Mouse (Mus musculus) midbrain, postnatal 0 days (tissue): ENCODE measurements around the gene Reep6. TPM values are rescaled to one million over a fixed set of nuclear protein-coding genes. Genes with fewer than 3 reads are reported as not detected.
A peak's percentile ranks its signal among the peaks of the same experiment; 100 is the strongest.

Source experiments
- ATAC-seq: fragments of 200-750 bp; cut with Nextera tagmentation; 2 replicates; pipeline ENCODE4 v1.8.0; 2017; ENCODE audit warnings: moderate number of reproducible peaks, mild to moderate bottlenecking, moderate TSS enrichment, moderate library complexity; ENCODE audit not compliant: low FRiP score
- DNase-seq: peaks from one replicate; pipeline ENCODE4 v3.0.0-alpha.2; 2015; ENCODE audit warnings: low spot score
- H3K27ac ChIP-seq: fragments of 300-500 bp; sonication (generic); 2 replicates; pipeline ENCODE4 v1.5.1; 2014; ENCODE audit warnings: low read depth, mild to moderate bottlenecking, low read length, mixed read lengths
- H3K27me3 ChIP-seq: fragments of 300-500 bp; sonication (generic); 2 replicates; pipeline ENCODE4 v1.6.1; 2014; ENCODE audit warnings: low read length, control low read depth, mixed read lengths; ENCODE audit not compliant: insufficient read depth
- H3K36me3 ChIP-seq: fragments of 300-500 bp; sonication (generic); 2 replicates; pipeline ENCODE4 v1.6.1; 2014; ENCODE audit warnings: low read length, control low read depth, mixed read lengths; ENCODE audit not compliant: insufficient read depth
- H3K4me1 ChIP-seq: fragments of 300-500 bp; sonication (generic); 2 replicates; pipeline ENCODE4 v1.6.1; 2014; ENCODE audit warnings: mild to moderate bottlenecking, control low read depth, antibody characterized with exemption, low read length, mixed read lengths; ENCODE audit not compliant: insufficient read depth
- H3K4me2 ChIP-seq: fragments of 300-500 bp; sonication (generic); 2 replicates; pipeline ENCODE4 v1.6.1; 2014; ENCODE audit warnings: low read depth, mild to moderate bottlenecking, low read length, mixed read lengths; ENCODE audit not compliant: poor library complexity, severe bottlenecking
- H3K4me3 ChIP-seq: fragments of 300-500 bp; sonication (generic); 2 replicates; pipeline ENCODE4 v1.5.1; 2014; ENCODE audit warnings: low read depth, mild to moderate bottlenecking, low read length, moderate library complexity
- H3K9ac ChIP-seq: fragments of 300-500 bp; sonication (generic); replicated peaks from 2 replicates; pipeline ENCODE4 v1.6.1; 2014; ENCODE audit warnings: mild to moderate bottlenecking, low read length, moderate library complexity, mixed read lengths; ENCODE audit not compliant: poor library complexity, severe bottlenecking
- H3K9me3 ChIP-seq: fragments of 300-500 bp; sonication (generic); 2 replicates; pipeline ENCODE4 v1.6.1; 2016; ENCODE audit warnings: low read length, control low read depth
- CTCF ChIP-seq: IDR thresholded peaks from 2 replicates; pipeline ENCODE4 v1.5.1; 2016; ENCODE audit warnings: antibody characterized with exemption, mild to moderate bottlenecking
- WGBS: fragments of 180-500 bp; shearing (Covaris S2); extraction: QIAGEN DNeasy Blood & Tissue Kit; methylation state at CpG from one replicate; pipeline ENCODE4 v1.1.7; 2014; 5-methylcytosine and 5-hydroxymethylcytosine counted together
- polyA plus RNA-seq: library from polyadenylated mRNA; unstranded; fragments of >200 nt; fragmentation: Nextera tagmentation; extraction: Ambion mirVana; gene quantifications from 2 replicates; pipeline ENCODE4 v1.2.1, GENCODE M21; 2015
- total RNA-seq: library from RNA; depleted of rRNA; stranded (reverse); fragments of >200 nt; gene quantifications from 2 replicates; pipeline ENCODE4 v1.2.3, GENCODE M21; 2014

Reep6 gene
- total and polyA plus RNA-seq, 2 experiments from 2014 or later = 5.3 to 7.0 TPM

- DNase-seq (peak; percentile 34), ATAC-seq (no peak)
- Histone ChIP-seq H3K9ac (peak overlapping the region; percentile 91), H3K4me3 (peak overlapping the region; percentile 58), H3K9me3 (no peaks in the 10 kb centered on the region), H3K4me1 (peaks cover 40% of the 10 kb centered on the region), H3K4me2 (peak overlapping the region; percentile 91), H3K27ac (peak overlapping the region; percentile 100), H3K36me3 (peaks cover 13% of the 10 kb centered on the region), H3K27me3 (no peaks in the 10 kb centered on the region)
- WGBS = 29% methylated on average over 10 of the region's 10 CpGs
- TF ChIP-seq CTCF = no peak
Measured at GRCm38 (mm10) chr10:80299824-80300223, 29.9 kb upstream of the Reep6 start.

- Histone ChIP-seq H3K4me2 (peak overlapping the region; percentile 91), H3K27ac (peak overlapping the region; percentile 100), H3K9me3 (no peaks in the 10 kb centered on the region), H3K27me3 (no peaks in the 10 kb centered on the region), H3K9ac (peak overlapping the region; percentile 91), H3K4me3 (peak overlapping the region; percentile 58), H3K4me1 (peaks cover 40% of the 10 kb centered on the region), H3K36me3 (peaks cover 21% of the 10 kb centered on the region)
- peak; percentile 42 for TF ChIP-seq CTCF
- DNase-seq = peak; percentile 94
- ATAC-seq = peak; percentile 77
- WGBS = 4% methylated on average over 11 of the region's 11 CpGs
Measured at GRCm38 (mm10) chr10:80300672-80301181, 29.0 kb upstream of the Reep6 start.

- H3K9me3 ChIP-seq = no peaks in the 10 kb centered on the region
- 50% methylated on average over 10 of the region's 10 CpGs for WGBS
- ATAC-seq = peak; percentile 0; the same call in 1 of the 2 replicates
- H3K36me3 ChIP-seq = peaks cover 28% of the 10 kb centered on the region
- no peaks in the 10 kb centered on the region for H3K27me3 ChIP-seq
- peak overlapping the region; percentile 91 for H3K9ac ChIP-seq
- peak; percentile 23 for TF ChIP-seq CTCF
- peak overlapping the region; percentile 91 for H3K4me2 ChIP-seq
- peaks cover 38% of the 10 kb centered on the region for H3K4me1 ChIP-seq
- H3K4me3 ChIP-seq = peak overlapping the region; percentile 58
- DNase-seq = no peak
- H3K27ac ChIP-seq = peak overlapping the region; percentile 100
Measured at GRCm38 (mm10) chr10:80301256-80302081, 28.3 kb upstream of the Reep6 start.

GRCm38 (mm10) chr10:80302082-80302355 is 27.7 kb upstream of the Reep6 start:
- H3K27me3 ChIP-seq = no peaks in the 10 kb centered on the region
- 46% methylated on average over 5 of the region's 5 CpGs for WGBS
- peak overlapping the region; percentile 100 for H3K27ac ChIP-seq
- H3K4me1 ChIP-seq = peaks cover 32% of the 10 kb centered on the region
- peak overlapping the region; percentile 91 for H3K9ac ChIP-seq
- TF ChIP-seq CTCF = no peak
- peak overlapping the region; percentile 58 for H3K4me3 ChIP-seq
- no peaks in the 10 kb centered on the region for H3K9me3 ChIP-seq
- H3K4me2 ChIP-seq = peak overlapping the region; percentile 91
- H3K36me3 ChIP-seq = peaks cover 34% of the 10 kb centered on the region
- DNase-seq (no peak), ATAC-seq (no peak)

- Histone ChIP-seq H3K9me3 (no peaks in the 10 kb centered on the region), H3K27me3 (no peaks in the 10 kb centered on the region), H3K4me2 (peak overlapping the region; percentile 91), H3K4me1 (peaks cover 27% of the 10 kb centered on the region), H3K27ac (peak overlapping the region; percentile 100), H3K36me3 (peaks cover 38% of the 10 kb centered on the region), H3K9ac (peak overlapping the region; percentile 91), H3K4me3 (peak overlapping the region; percentile 58)
- 11% methylated on average over 9 of the region's 9 CpGs for WGBS
- TF ChIP-seq CTCF = no peak; the same call in 1 of the 2 replicates
- DNase-seq (peak; percentile 93), ATAC-seq (peak; percentile 12)
Measured at GRCm38 (mm10) chr10:80302471-80302881, 27.3 kb upstream of the Reep6 start.

GRCm38 (mm10) chr10:80304458-80304857 is 25.3 kb upstream of the Reep6 start:
- Histone ChIP-seq H3K4me1 (peaks cover 24% of the 10 kb centered on the region), H3K27ac (no peak overlapping the region; the same call in 1 of the 2 replicates), H3K9me3 (no peaks in the 10 kb centered on the region), H3K36me3 (peaks cover 57% of the 10 kb centered on the region), H3K4me3 (no peak overlapping the region), H3K4me2 (no peak overlapping the region), H3K9ac (peak overlapping the region; percentile 44; the same call in 1 of the 2 replicates), H3K27me3 (no peaks in the 10 kb centered on the region)
- no peak for ATAC-seq
- no peak for TF ChIP-seq CTCF
- 47% methylated on average over 12 of the region's 12 CpGs for WGBS
- no peak for DNase-seq
